Mouse (Mus musculus) ES-Bruce4 (cell line): ENCODE measurements at regions not wholly inside any gene's neighbourhood (a gene's known extent, or its start where the extent isn't known, plus 50 kb on each side); places are given as distances from the start of the nearest gene placed in this dataset.

Source experiments
- CTCF ChIP-seq: IDR thresholded peaks from one replicate; pipeline ENCODE4 v1.8.1; 2011; ENCODE audit warnings: low read depth, low read length
- EP300 ChIP-seq: IDR thresholded peaks from 2 replicates; pipeline ENCODE4 v1.6.1; 2011; ENCODE audit warnings: low read depth, low read length; ENCODE audit not compliant: insufficient read depth
- POLR2A ChIP-seq: IDR thresholded peaks from one replicate; pipeline ENCODE4 v1.8.1; 2011; ENCODE audit warnings: low read length; ENCODE audit not compliant: insufficient read depth

GRCm38 (mm10) chr14:120763796-120764195 is 147.2 kb upstream of the Ipo5 start:
- TF ChIP-seq POLR2A (no peak), CTCF (no peak), EP300 (no peak)
